Mouse (Mus musculus) spleen, postnatal 36 days (tissue): Measurements from ENCODE around the gene Suco.

Experiments
- DNase-seq, 2 experiments: peaks; one replicate each; pipeline ENCODE4 v3.0.0; 2022; ENCODE audit warnings: low spot score in 2 of 2, mixed read lengths in 1 of 2

The Suco gene

GRCm38 (mm10) chr1:161791854-161792686 lies 84.4 kb downstream of the Suco start:
- DNase-seq: no peak

DNA sequence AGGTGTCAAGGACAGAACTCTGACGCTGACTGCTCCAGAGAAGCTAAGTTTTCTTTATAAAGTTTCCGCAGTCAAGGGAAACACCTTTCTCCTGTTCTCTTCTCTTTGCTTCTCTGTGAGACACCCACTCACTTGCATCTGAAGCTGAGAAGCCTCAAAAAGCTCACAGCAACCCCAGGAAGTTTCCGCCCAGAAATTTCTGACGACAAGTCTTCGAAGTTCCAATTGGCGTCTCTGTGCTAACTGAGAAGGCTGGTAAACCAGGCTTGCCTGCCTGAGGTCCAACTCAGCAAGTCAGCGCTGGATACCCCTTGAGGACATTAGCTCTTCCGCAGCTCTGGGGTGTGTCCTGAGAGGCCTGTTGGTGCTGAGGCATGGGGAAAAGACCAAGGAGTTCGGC lies 88.1 kb downstream of the Suco start, which contains the start of gene Fasl:
TSS of gene Fasl (minus strand) at position 157 of the 400 bp plus-strand sequence.
- DNase-seq: peak in 1 of 2 experiments; percentile 43

DNA sequence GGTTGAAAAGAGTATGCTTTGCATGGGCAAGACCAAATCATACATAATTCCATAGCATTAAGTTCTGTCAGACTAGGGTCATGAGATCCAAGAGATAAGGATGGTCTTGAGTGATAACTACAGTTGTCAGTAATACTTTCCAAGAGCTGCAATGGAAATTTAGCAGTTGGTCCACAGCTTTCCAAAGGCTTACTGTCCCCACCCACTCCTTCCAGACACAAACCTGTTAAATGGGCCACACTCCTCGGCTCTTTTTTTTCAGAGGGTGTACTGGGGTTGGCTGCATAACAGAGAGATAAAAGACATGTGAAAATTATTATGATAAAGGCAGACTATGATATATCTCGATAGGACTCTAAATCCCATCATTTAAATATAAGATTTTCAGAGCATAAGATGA lies 93.8 kb downstream of the Suco start:
- no peak for DNase-seq

GRCm38 (mm10) chr1:161781594-161781993 lies 94.9 kb downstream of the Suco start:
- DNase-seq: no peak

DNA sequence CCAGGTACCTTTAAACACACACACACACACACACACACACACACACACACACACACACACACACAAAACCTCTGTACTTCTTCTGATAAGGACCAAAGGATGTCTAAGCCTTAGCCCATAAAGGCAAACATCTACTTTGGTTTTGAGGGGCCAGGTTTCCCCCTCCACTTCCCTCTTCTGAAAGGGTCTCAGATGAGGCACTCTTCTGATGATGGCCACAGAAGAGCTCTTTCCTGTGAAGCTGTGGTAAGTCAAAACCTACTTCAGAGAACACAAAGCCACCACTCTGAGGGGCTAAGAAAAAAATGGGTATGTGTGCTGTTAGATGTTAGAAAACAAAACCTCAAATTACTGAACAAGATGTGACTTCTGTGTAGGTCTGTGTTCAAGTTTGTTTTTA lies 97.4 kb downstream of the Suco start:
- no peak for DNase-seq

- no peak for DNase-seq
Observed at GRCm38 (mm10) chr1:161775151-161775550, 101.3 kb downstream of the Suco start.

GRCm38 (mm10) chr1:161771293-161771692 lies 105.2 kb downstream of the Suco start:
- no peak for DNase-seq

DNA sequence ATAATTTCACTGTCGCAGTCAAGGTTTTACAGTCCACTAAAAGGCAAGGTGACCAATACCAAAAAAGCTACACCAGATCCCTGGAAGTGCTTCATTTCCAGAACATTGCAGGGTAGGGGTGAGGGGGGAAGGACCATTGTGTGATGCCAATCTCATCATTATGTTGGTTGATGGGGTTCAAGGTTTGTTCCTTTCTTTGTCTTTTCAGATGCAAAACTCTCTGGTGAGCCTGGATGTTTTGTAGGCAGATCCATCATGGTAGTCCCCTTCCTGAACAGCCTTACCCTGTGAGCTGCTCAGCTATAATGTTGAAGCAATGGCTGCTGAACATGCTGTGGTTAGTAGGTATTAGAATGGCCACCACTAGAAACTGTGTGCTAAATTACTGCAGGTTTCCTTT lies 107.2 kb downstream of the Suco start:
- no peak for DNase-seq

GRCm38 (mm10) chr1:161767101-161767524 lies 109.4 kb downstream of the Suco start:
- peak; percentile 45 to 51 for DNase-seq

GRCm38 (mm10) chr1:161766656-161767055 lies 109.8 kb downstream of the Suco start:
- DNase-seq: peak; percentile 91 to 93
